Mouse (Mus musculus) kidney, adult 2 months (tissue): ENCODE measurements around the gene Ell.

Experiments used
- CTCF ChIP-seq: fragments of 200-500 bp; conservative IDR thresholded peaks from 2 replicates; pipeline ENCODE4 v1.5.1; 2011; ENCODE audit warnings: low read depth, mild to moderate bottlenecking, control low read depth, low read length, moderate library complexity, mixed read lengths; ENCODE audit not compliant: insufficient read depth, insufficient read length
- POLR2A ChIP-seq: fragments of 200-500 bp; IDR thresholded peaks from one replicate; pipeline ENCODE4 v1.6.1; 2011; ENCODE audit warnings: low read depth, low read length, control low read depth

- TF ChIP-seq CTCF (no peak), POLR2A (no peak)
These were observed 49.0 kb upstream of the Ell start for GRCm38 (mm10) chr8:70490061-70490879.
